Mouse (Mus musculus) erythroblast, embryonic 14.5 days (primary cell): Measurements from ENCODE around the gene Tlr7. TPM values are rescaled to one million over a fixed set of nuclear protein-coding genes. Genes with fewer than 3 reads are reported as not detected.
"Not testable (repeated sequence)": the region's sequence is repeated elsewhere in the genome, so short reads cannot be mapped to it uniquely, and the experiment has no call there.

Experiments
- H3K27me3 ChIP-seq: 2 replicates; pipeline ENCODE4 v1.6.1; 2012; ENCODE audit warnings: inconsistent platforms; ENCODE audit not compliant: control insufficient read depth
- H3K36me3 ChIP-seq: 2 replicates; pipeline ENCODE4 v1.6.1; 2012; ENCODE audit warnings: mild to moderate bottlenecking, inconsistent platforms; ENCODE audit not compliant: control insufficient read depth
- H3K4me1 ChIP-seq: 2 replicates; pipeline ENCODE4 v1.6.1; 2012; ENCODE audit warnings: inconsistent platforms; ENCODE audit not compliant: control insufficient read depth
- H3K4me3 ChIP-seq: replicated peaks from 2 replicates; pipeline ENCODE3; 2012; ENCODE audit warnings: moderate library complexity, mild to moderate bottlenecking, inconsistent platforms
- H3K9me3 ChIP-seq: 2 replicates; pipeline ENCODE4 v1.6.1; 2012; ENCODE audit warnings: low read length, inconsistent platforms, mixed read lengths; ENCODE audit not compliant: control insufficient read depth
- GATA1 ChIP-seq: IDR thresholded peaks from 2 replicates; pipeline ENCODE4 v1.6.1; 2012; ENCODE audit warnings: low read length, inconsistent platforms, mixed read lengths
- TAL1 ChIP-seq: IDR thresholded peaks from 3 replicates; pipeline ENCODE4 v1.6.1; 2012; ENCODE audit warnings: low read length, inconsistent platforms, mixed read lengths
- polyA plus RNA-seq: library from polyadenylated mRNA; stranded (reverse); fragments of >175 nt; gene quantifications from 2 replicates; pipeline ENCODE4 v1.2.3, GENCODE M21; 2012

Gene Tlr7
- polyA plus RNA-seq, 1 experiment = not detected

DNA sequence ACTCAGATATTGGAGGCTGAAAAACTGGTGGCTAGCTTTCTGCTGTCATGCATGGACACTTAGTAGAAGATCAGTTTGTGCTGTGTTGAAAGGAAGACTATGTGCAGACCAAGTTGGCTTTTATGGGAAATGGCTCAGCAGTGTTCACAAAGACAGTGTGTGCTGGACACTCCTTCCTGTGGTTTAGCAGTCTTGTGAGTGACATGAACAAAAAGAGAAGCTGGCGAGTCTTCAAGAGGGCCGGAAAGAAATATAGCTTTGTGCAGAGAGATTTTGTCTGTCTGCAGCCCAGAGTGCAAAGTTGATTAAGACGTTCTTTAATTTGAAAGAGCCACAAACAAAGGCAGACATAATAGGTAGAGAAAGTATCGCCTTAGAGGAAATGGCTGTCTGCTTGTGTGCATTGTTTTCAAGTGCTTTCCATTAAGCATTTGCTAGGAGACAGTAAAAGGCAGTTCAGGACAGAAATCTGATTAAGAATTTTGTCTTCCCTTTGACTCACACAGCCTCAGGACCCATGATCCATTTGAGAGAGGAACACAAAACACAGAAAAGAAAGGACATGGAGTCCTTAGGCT is 11.4 kb downstream of the Tlr7 start:
- TF ChIP-seq TAL1 = no peak
- no peak for TF ChIP-seq GATA1
- no peaks in the 10 kb centered on the region for H3K27me3 ChIP-seq
- no peak overlapping the region for H3K4me3 ChIP-seq
- H3K9me3 ChIP-seq = no peaks in the 10 kb centered on the region
- no peaks in the 10 kb centered on the region for H3K36me3 ChIP-seq
- H3K4me1 ChIP-seq = no peaks in the 10 kb centered on the region

- Histone ChIP-seq H3K27me3 (no peaks in the 10 kb centered on the region), H3K4me1 (no peaks in the 10 kb centered on the region), H3K9me3 (no peaks in the 10 kb centered on the region), H3K36me3 (no peaks in the 10 kb centered on the region), H3K4me3 (no peak overlapping the region)
- no peak for TF ChIP-seq GATA1
- no peak for TF ChIP-seq TAL1
Observed at GRCm38 (mm10) chrX:167315766-167316165, 14.6 kb downstream of the Tlr7 start.

DNA sequence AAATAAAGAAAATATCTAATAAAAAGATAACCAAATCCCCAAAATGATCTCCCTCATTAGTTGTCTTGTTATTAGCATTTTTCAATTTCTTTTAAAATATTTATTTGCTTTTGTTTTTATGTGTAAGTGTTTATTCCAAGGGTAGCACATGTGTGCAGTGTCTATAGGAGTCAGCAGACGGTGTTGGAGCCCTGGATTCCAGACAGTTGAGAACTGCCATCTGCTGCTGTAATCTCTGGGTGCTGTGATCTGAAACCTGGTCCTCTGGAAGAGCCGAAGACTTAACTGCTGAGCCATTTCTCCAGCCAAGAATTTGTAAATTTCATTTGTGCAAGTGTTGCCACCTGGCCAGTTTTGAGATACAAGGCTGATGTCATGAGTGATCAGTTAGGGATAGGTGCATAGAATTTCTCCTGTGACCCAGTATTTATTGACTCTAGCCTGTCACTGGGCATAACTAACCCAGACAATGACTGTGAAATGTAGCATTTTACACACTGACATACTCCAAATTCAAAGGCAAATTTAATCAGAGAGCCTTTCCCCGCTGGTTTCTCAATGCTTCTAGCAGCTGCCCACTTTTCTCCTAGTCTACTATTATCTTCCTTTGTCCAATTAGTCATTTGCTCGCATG is 15.1 kb downstream of the Tlr7 start:
- no peaks in the 10 kb centered on the region for H3K9me3 ChIP-seq
- H3K4me3 ChIP-seq = no peak overlapping the region
- no peaks in the 10 kb centered on the region for H3K4me1 ChIP-seq
- H3K27me3 ChIP-seq = no peaks in the 10 kb centered on the region
- no peaks in the 10 kb centered on the region for H3K36me3 ChIP-seq
- TF ChIP-seq TAL1 = no peak
- no peak for TF ChIP-seq GATA1

DNA sequence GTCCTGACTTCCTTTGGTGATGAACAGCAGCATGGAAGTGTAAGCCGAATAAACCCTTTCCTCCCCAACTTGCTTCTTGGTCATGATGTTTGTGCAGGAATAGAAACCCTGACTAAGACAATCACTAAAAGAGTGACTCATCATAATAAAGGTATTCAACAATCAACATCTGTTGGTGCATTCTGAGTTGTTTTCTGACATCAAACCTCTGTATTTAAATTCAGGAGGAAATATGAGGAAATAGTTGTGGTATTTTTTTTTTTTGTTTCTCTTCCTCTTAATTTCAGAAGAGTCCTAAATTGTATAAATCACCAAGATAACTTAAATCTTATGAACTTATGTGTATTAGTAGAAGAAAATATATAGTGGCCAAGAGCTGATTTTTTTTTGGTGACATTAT is 28.3 kb downstream of the Tlr7 start:
- not testable (repeated sequence) for H3K27me3 ChIP-seq, H3K9me3 ChIP-seq, H3K4me1 ChIP-seq, H3K36me3 ChIP-seq, H3K4me3 ChIP-seq

DNA sequence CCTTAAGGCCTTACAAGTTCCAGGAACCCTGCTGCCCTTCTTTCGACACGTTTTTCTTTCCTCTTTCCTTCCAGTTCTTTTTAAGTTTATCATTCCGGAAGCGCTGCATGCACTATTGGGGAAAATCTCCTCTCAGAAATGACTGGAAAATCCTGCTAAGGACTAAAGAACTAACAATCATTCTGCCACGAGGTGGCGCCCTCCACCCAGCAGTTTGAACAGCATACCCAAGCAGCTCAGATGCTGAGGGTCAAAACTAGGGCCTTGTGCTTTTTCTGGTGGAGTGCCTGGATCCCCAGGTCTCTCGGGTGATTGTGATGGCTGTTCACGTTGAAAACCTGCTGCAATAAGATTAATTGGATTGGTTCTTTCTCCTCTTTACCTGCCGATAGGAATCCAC is 53.4 kb downstream of the Tlr7 start:
- Histone ChIP-seq H3K36me3 (no peaks in the 10 kb centered on the region), H3K4me1 (no peaks in the 10 kb centered on the region), H3K4me3 (no peak overlapping the region), H3K27me3 (no peaks in the 10 kb centered on the region), H3K9me3 (no peaks in the 10 kb centered on the region)
- no peak for TF ChIP-seq GATA1
- TF ChIP-seq TAL1 = no peak

- H3K27me3 ChIP-seq = no peaks in the 10 kb centered on the region
- no peaks in the 10 kb centered on the region for H3K36me3 ChIP-seq
- H3K9me3 ChIP-seq = no peaks in the 10 kb centered on the region
- TF ChIP-seq TAL1 (no peak), GATA1 (no peak)
- H3K4me3 ChIP-seq = no peak overlapping the region
- H3K4me1 ChIP-seq = no peaks in the 10 kb centered on the region
Observed at GRCm38 (mm10) chrX:167276551-167276950, 53.8 kb downstream of the Tlr7 start.

GRCm38 (mm10) chrX:167264086-167264485 is 66.3 kb downstream of the Tlr7 start, which contains the start of gene Tlr8:
Gene Tlr8 (minus strand): TSS chrX:167264329.
- no peaks in the 10 kb centered on the region for H3K27me3 ChIP-seq
- H3K4me3 ChIP-seq = no peak within 1 kb of the TSS
- no peaks in the 10 kb centered on the region for H3K36me3 ChIP-seq
- TF ChIP-seq GATA1 = no peak
- no peak for TF ChIP-seq TAL1
- H3K9me3 ChIP-seq = no peaks in the 10 kb centered on the region
- H3K4me1 ChIP-seq = no peaks in the 10 kb centered on the region

GRCm38 (mm10) chrX:167263530-167263929 is 66.8 kb downstream of the Tlr7 start:
- no peaks in the 10 kb centered on the region for H3K9me3 ChIP-seq
- TF ChIP-seq TAL1 (no peak), GATA1 (no peak)
- H3K27me3 ChIP-seq = no peaks in the 10 kb centered on the region
- H3K4me3 ChIP-seq = no peak overlapping the region
- H3K36me3 ChIP-seq = no peaks in the 10 kb centered on the region
- H3K4me1 ChIP-seq = no peaks in the 10 kb centered on the region

Other genes with a start within 250 kb of the Tlr7 start
- gene Tmsb4x, start 121.2 kb downstream of the Tlr7 start, polyA plus RNA-seq = 0.67 and 1.1 TPM in 2 replicates
- not detected in 2 replicates for gene Tlr8, start 66.2 kb downstream of the Tlr7 start, polyA plus RNA-seq
- 0.24 and 0.42 TPM in 2 replicates for gene Prps2, start 52.2 kb upstream of the Tlr7 start, polyA plus RNA-seq